Mouse (Mus musculus) heart, postnatal 0 days (tissue): Measurements from ENCODE around the gene Actr1a.

ENCODE experiments used
- CTCF ChIP-seq: IDR thresholded peaks from 2 replicates; pipeline ENCODE4 v1.5.1; 2016; ENCODE audit warnings: antibody characterized with exemption, control low read depth, low read depth
- EP300 ChIP-seq: IDR thresholded peaks from 2 replicates; pipeline ENCODE4 v1.6.1; 2016; ENCODE audit warnings: antibody characterized with exemption, low read depth

GRCm38 (mm10) chr19:46434148-46434547 is 38.6 kb upstream of the Actr1a start:
- TF ChIP-seq CTCF: no peak
- no peak for TF ChIP-seq EP300
